Mouse (Mus musculus) layer of hippocampus, postnatal 25 days (tissue): Measurements from ENCODE around the gene Eid2. TPM values are rescaled to one million over a fixed set of nuclear protein-coding genes. Genes with fewer than 3 reads are reported as not detected.
"Not testable (repeated sequence)": the region's sequence is repeated elsewhere in the genome, so short reads cannot be mapped to it uniquely, and the experiment has no call there.

Experiments used
- DNase-seq, 2 experiments: peaks; one replicate each; pipeline ENCODE4 v3.0.0; 2022; ENCODE audit warnings: mixed read lengths in 2 of 2, low spot score in 1 of 2; ENCODE audit errors: extremely low spot score in 1 of 2
- total RNA-seq, 2 experiments: library from RNA; stranded (reverse); gene quantifications; 2 replicates each; pipeline ENCODE4 v1.2.3; 2021

Gene Eid2
- total RNA-seq = 10 to 100 TPM; 53.5 to 62.9 TPM

DNA sequence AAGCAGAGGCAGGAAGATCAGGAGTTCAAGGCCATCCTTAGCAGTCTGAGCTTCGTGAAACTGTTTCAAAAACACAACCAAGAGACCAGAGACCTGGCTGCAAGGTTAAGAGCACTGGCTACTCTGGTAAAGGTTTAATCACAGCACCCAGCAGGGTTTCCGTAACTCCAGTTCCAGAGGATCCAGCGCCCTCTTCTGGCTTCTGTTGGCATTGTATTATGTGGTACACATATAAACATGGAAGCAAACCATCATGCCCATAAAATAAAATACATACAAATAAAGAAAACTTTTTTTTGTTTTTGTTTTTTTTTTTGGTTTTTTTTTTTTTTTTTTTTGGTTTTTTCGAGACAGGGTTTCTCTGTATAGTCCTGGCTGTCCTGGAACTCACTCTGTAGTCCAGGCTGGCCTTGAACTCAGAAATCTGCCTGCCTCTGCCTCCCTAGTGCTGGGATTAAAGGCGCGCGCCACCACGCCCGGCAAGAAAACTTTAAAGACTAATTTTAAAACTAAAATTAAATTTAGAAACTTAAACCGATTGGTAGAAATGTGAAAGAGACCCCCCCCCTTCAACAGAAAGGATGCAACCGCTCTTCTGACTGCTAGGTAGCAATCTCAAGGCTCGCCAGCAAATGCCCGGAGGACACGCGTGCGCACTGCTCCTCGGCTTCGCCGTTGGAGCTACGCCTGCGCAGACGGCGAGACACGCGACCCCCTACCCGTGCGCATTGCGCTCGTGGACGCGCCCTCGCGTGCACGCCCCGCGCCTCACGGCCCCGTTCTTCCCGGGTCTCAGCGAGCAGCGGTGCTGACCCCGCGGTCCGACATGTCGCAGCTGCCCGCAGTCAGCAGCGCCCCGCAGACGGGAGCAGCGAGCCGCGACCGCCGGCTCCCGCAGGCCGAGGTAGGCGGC lies at the start of gene Eid2:
Gene Eid2 (plus strand): TSS at position 753 of the 913 bp plus-strand sequence.
- DNase-seq = peak; percentile 87

DNA sequence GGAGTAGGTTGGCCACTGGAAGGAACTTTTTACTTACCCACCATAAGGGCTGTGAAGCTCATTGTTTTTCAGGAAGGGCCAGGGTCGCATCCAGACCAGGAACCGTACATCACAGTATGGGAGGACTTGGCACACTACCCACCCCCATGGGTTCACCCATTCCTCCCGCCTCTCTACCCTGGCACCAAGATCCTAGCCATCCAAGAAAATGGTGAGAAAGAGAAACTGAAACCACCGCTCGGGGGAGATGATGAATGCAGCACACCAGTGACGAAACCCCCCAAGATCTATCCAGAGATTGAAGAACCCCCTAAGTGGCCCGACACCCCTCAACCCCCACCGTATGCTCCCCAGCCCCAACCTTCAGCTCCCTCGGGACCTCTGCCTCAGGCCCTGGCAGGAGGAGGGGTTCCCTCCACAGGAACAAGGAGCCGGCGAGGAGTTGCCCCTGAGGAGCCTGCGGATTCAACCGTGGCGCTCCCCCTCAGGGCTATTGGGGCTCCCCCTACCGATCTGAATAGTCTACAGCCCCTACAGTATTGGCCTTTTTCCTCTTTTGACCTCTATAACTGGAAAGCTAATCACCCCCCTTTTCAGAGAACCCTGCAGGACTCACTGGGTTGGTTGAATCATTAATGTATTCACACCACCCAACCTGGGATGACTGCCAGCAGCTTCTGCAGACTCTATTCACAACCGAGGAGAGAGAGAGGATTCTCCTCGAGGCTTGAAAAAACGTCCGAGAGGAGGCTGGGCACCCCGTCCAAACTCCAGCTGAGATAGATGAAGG lies 48.5 kb upstream of the Eid2 start:
- DNase-seq = peak in 1 of 2 experiments; percentile 62

DNA sequence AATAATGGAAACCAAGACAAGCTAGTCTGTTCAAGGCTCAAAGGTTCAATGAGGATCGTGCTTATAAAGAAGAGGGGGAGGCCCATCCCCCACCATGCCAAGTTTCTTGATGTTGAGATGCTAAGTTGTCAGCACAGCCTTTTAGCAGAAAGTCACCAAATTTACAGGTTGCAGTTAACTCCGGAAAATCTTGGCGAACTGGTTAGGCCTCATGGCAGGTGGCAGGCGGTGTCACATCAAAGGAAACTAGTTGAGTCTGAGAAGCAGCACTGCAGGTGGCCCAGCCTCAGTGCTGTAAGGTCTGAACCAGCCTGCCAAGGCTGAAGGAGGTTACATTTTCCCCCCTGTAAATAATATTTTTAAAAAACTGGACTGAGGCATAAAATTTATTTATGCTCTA lies 40.8 kb upstream of the Eid2 start:
- DNase-seq = not testable (repeated sequence)

DNA sequence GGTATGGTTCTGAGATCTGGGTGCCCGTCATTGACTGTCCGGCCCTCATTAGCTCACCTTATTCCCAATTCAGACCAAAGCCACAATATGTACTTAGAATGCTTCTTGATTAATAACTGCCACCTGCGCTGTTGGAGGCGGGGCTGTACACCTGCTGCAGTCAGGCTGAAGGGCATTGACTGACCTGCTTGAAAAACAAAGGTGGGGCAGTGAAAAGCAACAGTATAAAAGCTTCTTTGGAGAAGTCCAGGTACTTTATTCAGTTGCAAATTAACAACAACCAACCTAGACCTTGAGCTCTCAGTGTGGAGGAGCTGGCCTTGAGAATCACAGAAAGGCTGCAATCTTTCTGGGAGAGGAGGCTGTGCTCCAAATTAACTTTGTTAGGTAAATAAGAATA lies 40.3 kb upstream of the Eid2 start:
- DNase-seq = not testable (repeated sequence)

DNA sequence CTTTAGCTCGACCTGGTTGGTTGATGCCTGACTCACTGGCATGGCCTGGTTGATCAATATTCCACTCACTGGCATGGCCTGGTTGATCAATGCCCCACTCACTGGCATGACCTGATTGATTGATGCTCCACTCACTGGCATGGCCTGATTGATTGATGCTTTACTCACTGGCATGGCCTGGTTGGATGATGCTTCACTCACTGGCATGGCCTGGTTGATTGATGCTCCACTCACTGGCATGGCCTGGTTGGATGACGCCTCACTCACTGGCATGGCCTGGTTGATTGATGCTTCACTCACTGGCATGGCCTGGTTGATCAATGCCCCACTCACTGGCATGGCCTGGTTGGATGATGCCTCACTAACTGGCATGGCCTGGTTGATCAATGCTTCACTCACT lies 23.7 kb upstream of the Eid2 start:
- DNase-seq = not testable (repeated sequence)

DNA sequence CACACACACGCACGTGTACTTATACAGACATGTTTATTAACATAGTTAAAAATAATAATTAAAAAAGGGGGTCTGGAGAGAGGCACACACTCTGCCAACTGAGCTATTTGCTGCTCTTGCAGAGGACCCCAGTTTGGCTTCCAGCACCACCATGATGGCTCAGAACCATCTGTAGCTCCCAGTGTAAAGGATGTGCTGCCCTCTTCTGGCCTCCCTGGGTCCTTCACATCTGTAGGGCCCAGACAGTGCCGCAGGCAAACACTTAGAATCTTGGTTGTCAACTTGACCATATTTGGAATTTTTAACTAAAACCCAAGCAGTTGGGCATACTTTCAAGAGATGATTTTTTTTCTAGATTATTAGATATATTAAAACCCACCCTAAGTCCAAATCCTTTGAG lies 18.7 kb upstream of the Eid2 start:
- no peak for DNase-seq

DNA sequence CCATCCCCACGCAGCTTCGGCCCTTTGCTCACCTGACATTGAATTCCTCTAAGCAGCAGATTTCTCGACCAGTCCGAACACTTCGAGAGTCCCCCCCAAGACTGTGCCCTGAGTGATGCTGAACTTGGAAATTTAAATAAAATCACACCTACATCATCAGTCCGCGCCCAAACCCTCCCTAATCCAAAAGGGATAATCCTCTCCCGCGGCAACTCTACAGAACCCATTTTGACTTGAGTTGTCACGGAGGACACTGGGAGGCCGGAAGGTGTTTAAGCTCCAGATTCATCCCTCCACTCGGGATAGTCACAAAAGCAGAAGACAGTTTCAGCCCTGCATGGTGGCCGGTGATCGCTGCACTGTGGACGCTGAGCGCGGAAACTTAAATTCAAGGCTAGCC lies 15.7 kb upstream of the Eid2 start:
- DNase-seq = no peak

DNA sequence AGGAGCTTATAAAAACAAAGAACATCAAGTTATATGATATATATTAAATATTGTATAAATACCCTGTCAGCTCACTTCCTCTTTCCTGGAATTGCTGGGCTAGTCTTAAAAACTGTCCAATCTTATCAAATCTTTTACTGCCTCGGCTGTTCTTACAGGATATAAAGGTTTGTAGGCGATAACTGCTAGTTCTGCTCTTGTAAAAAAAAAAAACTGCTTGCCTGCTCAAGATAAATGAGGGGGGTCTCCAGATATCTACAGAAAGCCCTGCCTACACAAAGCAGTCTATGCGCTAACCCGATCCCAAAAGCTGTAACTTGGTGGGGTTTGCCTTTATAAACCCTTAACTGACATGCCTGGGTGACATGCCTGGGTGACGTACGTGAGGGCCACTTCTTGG lies 13.1 kb upstream of the Eid2 start:
- DNase-seq = no peak

DNA sequence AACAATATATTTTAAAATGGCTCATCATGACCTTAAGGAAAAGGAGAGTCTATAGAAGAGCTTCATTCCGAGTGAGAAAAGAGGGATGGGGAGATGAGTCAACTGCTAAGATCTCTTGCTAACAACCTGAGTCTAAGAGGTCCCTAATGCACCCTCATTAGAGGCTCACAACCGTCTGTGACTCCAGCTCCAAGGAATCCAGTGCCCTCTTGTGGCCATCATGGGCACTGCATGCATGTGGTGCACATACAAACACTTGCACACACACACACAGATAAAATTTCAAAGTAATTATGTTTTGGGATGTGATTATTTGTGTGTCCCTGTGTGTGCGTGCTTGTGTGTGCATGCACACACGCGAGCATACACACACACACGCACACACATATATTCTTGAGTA lies 12.2 kb upstream of the Eid2 start:
- no peak for DNase-seq

DNA sequence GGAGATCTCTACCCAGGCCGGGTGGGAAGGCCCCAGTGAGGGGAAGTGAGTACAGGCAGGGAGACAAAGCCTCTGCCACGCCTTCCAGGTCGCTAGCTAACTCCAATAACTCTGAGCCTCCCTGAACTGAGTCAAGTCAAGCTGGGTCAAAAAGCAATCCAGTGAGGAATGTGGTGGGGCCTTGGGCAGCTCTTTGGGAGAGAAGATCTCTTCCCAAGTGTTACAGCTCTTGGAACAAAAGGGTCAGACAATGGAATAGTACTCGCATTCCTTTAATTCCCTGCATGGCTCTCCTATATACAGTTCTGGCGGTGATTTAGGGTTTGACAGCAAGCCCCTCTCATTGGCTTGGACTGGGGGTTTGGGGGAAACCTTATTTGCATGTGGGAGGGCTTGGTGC lies 4.8 kb upstream of the Eid2 start:
- DNase-seq = no peak

DNA sequence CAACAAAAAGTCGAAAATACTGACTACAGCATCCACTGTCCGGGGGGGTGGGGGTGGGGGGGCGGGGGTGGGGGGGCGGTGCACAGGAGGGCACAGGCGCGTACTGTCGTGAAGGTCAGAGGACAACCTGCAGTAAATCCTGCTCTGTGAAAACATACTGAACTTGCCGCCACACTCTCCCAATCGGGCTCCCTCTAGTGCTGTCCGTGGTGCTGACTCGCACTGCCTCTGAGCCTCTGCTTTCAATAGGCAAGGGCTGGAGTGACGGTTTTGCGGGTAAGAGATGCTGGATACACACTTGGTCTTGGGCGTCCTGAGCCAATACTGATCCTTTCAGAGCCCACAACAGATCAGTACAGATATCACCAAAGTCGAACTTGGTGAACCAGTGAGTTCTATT lies 3.9 kb upstream of the Eid2 start:
- peak in 1 of 2 experiments; percentile 64 for DNase-seq

DNA sequence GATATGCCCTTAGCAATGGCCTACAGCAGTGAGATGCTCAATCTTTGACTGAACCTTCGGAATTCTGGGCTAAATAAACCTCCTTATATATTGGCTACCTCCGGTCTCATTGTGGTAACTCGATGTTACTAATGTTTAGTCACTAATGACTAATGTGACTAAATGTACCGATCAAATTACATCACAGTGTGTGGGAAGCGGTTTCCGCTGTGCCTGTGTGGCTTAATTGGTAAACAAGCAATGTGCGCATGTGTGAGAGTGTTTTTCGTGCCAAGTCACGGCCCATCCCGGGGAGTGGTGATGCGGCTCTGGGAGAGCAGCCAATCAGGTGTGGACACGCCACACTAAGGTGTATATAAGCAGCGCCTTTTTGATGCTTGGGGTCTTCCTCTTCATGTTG lies 2.3 kb upstream of the Eid2 start:
- no peak for DNase-seq

DNA sequence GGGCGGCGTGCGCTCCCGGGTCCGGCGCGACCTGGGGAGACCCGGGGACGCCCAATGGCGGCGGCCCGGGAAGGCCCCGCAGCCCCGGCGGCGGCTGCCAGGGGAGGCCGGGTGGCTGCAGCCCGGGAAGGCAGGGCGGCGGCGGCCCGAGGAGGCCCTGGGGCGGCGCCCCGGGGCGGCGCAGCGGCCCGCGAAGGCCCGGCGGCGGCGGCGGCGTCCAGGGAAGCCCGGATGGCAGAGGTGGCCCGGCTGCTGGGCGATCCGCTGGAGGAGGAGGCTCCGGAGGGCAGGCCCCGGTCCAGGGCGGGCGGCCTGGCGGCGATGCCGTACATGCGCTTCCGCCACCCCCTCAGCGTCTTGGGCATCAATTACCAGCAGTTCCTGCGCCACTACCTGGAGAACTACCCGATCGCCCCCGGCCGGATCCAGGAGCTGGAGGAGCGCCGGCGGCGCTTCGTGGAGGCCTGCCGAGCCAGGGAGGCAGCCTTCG lies 406 bp downstream of the Eid2 start:
- peak; percentile 27 to 58 for DNase-seq

DNA sequence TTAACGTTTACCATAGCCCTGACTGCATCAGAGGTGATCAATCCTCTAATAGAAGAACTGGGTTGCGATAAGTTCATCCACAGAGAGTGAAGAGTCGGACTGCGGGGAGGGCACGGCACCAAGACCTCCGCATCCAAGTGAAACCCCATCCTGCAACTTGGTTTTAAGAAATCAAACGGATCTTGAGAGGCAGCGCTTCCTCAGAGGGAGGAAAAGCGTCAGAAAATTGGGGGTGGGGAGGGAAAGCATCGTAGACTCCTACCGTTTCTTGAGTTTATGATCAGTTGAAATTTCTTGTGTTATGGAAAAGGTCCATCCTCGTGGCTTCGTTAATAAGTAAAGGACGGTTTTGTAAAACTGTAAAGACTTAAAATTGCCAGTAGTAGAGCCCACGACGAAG lies 895 bp downstream of the Eid2 start:
- no peak for DNase-seq

DNA sequence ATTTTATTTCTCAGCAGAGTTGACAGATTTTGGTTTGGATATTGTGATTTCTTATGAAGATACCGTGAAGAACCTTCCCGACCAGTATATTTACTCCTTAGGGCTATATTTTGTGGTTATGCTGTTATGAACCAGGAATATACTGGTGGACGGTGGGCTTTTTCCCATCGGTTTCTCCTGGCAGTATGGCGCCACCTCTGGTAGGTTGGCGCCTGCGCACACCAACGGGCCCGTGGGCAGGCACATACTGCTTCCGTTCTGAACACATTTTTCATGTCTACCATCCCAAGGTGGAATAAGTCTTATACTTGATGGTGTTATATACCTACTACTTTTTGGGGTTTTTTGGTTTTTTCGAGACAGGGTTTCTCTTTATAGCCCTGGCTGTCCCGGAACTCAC lies 1.7 kb downstream of the Eid2 start:
- no peak for DNase-seq

DNA sequence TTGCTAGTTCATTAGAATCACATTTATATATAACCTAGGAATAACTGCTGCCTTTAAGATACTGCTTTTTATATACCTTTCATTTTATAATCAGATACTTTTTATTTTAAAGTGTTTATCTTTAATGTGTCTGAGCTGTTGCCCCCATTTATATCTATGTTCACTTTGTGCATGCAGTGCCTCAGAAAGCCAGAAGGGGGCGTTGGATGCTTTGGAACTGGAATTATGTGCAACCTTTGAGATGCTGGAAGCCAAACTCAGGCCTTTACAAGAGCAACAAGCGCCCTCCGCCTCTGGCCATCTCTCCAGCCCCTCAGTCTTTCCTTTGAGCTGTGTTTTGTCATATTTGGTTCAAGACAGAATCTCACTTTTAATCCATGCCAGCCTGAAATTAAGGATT lies 4.1 kb downstream of the Eid2 start:
- DNase-seq = no peak

DNA sequence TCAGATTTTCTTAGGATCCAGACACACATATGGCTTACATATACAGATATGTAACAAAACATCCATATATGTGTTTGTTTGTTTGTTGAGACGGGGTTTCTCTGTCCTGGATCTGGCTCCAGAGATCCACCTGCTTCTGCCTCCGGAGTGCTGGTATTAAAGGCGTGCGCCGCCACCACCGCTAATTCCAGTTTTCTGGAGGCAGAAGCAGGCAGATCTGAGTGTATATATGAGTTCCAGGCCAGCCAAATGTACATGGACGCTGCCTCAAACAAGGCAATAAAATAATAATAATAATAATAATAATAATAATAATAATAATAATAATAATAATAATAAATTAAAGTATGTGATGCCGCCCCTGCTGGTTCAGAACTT lies 9.5 kb downstream of the Eid2 start:
- DNase-seq = no peak

DNA sequence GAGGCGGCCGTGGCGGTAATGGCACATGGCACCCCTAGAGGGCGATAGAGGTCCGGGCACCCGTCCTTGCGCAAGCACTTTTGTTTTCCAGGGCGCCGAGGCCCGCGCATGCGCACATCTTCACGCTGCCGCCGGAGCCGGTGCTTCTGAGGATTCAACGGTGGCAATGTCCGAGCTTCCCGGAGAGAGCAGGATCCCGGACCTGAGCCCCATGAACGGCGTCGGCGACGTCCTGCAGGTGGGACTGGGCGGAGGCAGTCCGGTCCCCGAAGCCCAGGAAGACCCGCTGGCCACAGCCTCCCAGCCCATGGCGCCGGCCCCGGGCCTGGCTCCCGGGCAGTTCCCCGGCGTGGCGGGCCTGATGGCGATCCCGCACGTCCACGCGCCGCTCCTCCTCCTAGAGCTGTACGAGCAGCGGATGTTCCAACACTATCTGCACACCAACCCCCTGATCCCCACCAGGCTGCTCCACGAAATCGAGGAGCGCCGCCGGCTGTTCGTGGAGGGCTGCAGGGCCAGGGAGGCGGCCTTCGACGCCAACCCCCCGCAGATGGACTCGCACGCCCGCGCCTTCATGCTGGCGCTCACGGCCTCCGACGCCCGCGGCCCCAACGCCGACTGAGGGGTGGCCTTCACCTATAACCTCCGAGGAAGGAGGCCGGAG lies 10.1 kb downstream of the Eid2 start, which contains the start of gene Eid2b:
Gene Eid2b (plus strand): TSS at position 125 of the 664 bp plus-strand sequence.
- DNase-seq = peak; percentile 99

DNA sequence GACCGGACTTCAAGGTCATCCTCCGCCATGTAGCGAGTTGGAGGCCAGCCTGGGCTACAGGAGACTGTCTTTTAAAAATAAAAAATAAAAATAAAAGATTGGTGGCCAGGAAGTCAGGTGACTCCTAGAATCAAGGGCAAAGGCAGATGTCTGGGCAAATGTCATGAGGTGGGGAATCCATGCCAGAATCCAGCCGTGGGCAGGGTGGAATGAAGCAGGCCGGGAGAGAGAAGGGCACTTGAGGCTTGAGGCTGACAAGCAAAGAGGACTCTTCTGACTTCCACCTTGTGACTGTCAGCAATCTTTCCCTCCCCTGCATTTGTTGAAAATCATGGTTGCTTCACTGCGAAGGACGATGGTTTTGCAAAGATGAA lies 10.6 kb downstream of the Eid2 start:
- no peak for DNase-seq

DNA sequence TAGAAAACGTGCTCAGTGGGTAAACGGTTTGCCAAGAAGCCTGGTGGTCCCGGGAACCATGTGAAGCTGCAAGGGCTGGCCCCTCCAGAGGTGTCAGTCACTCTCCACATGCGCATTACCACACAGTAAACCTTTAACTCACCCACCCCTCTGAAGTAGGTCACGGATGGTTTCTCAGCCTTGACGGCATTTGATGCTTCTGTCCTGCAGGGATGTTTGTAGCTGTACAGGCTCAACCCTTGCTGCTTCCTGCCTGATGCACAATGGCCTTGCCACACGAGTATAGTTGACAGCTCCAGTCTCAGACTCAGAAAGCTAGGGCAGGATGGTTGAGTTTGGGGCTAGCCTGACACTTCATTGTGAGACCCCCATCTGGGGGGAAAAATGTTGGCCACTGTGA lies 12.9 kb downstream of the Eid2 start:
- DNase-seq = no peak

DNA sequence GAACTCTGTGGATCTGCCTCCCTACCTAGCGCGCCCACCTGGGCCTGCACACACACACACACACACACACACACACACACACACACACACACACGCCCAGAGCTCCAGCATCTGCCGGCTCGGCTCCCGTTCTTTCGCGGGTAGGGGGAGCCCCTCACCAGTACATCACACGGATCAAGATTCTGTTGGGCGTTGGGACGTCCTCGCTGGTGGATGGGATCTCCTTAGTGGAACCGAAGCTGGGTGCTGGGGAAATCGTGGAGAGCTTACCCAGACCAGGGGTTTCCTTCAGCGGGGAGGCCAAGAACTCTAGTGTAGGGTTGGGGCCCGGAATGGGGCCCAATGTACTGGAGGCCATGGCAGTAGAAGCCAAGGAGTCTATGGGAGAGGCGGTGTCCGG lies 22.5 kb downstream of the Eid2 start:
- no peak for DNase-seq
